Mouse (Mus musculus) ovary, adult 2 months (tissue): ENCODE measurements around the gene Hnrnph1. TPM values are rescaled to one million over a fixed set of nuclear protein-coding genes. Genes with fewer than 3 reads are reported as not detected.

Experiments
- polyA plus RNA-seq: library from polyadenylated mRNA; depleted of rRNA; stranded (reverse); fragments of >200 nt; gene quantifications from 2 replicates; pipeline ENCODE4 v1.2.3, GENCODE M21; 2012; rRNA removed

Hnrnph1 gene
- 29.4 and 37.0 TPM in 2 replicates for polyA plus RNA-seq

GRCm38 (mm10) chr11:50376911-50377891 is at the start of gene Hnrnph1:
TSS of gene Hnrnph1 (plus strand) at chr11:50376990.

GRCm38 (mm10) chr11:50354162-50354561 is 22.6 kb upstream of the Hnrnph1 start, which contains the start of gene Cby3:
TSS of gene Cby3 (plus strand) at chr11:50354462.

GRCm38 (mm10) chr11:50430277-50431133 is 53.7 kb downstream of the Hnrnph1 start, which contains the start of gene Rufy1:
TSS of gene Rufy1 (minus strand) at chr11:50431125.

Other genes starting within 250 kb of the Hnrnph1 start
- gene Tbc1d9b, start 245.6 kb upstream of the Hnrnph1 start, polyA plus RNA-seq: 80.3 and 86.6 TPM in 2 replicates
- 10.3 and 11.9 TPM in 2 replicates for gene Mrnip, start 202.5 kb upstream of the Hnrnph1 start, polyA plus RNA-seq
- 367 and 385 TPM in 2 replicates for gene Sqstm1, start 166.2 kb upstream of the Hnrnph1 start, polyA plus RNA-seq
- gene Mgat4b, start 166.1 kb upstream of the Hnrnph1 start, polyA plus RNA-seq: 260 and 313 TPM in 2 replicates
- gene Ltc4s, start 138.4 kb upstream of the Hnrnph1 start, polyA plus RNA-seq: 44.3 and 46.8 TPM in 2 replicates
- gene Maml1, start 84.7 kb upstream of the Hnrnph1 start, polyA plus RNA-seq: 27.5 and 31.2 TPM in 2 replicates
- 42.5 and 54.8 TPM in 2 replicates for gene Canx, start 51.3 kb upstream of the Hnrnph1 start, polyA plus RNA-seq
- gene Cby3, start 22.5 kb upstream of the Hnrnph1 start, polyA plus RNA-seq: 0.34 and 0.38 TPM in 2 replicates
- 20.6 and 22.4 TPM in 2 replicates for gene Rufy1, start 54.1 kb downstream of the Hnrnph1 start, polyA plus RNA-seq
- gene Adamts2, start 225.1 kb downstream of the Hnrnph1 start, polyA plus RNA-seq: 126 and 140 TPM in 2 replicates